Mouse (Mus musculus): ENCODE measurements at regions not wholly inside any gene's neighbourhood (a gene's known extent, or its start where the extent isn't known, plus 50 kb on each side); places are given as distances from the start of the nearest gene placed in this dataset.

DNA sequence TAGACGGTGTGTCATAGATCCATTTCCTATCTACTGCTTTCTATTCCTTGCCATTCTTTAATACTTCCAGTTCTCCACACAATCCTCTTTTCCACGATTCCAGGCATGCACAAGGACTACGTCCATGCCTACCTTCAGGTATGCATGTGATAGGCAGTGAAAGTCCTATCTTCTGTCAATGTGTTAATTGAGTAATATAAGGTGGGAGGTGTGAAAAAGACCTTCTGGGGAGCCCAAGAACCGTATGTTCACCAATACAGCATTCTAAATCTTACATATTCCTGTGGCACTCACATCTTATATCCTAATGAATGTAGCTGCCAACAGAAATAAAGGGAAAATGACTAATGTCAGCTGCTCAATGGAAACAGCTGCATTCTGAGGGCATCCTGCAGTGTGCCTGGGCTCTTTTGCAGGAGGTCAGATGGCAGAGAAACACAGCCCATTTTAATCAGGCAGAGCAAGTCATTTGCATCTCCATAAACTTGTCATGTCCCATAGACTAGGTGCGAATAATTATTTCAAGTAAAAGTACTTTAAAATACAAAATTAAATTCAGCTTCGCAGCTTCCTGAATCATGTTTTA, 224.1 kb upstream of the Cwc22 start:
- dilution Hi-C loops (cut with MboI; ENCODE audit: extremely low pct_ligation_motif_present, extremely low pct_unique_long_range_greater_than_20kb, low sequenced_read_pairs) = no loop called here
- H3K4me3 ChIP-seq (replicated peaks in 1 of 3; ENCODE audit: low read depth in 2 of 3, low read length in 2 of 3, poor library complexity in 1 of 3) = no peak overlapping the region
- TF ChIP-seq ZMIZ1 (IDR thresholded peaks at IDR 0.05; ENCODE audit: low read depth, low read length) (no peak), RAD21 (IDR thresholded peaks at IDR 0.05; ENCODE audit: low read depth, low read length) (no peak), RCOR1 (conservative IDR thresholded peaks at IDR 0.05; ENCODE audit: low read depth, low read length) (no peak), SIN3A (IDR thresholded peaks at IDR 0.05; ENCODE audit: low read length) (no peak), JUND (conservative IDR thresholded peaks at IDR 0.05; ENCODE audit: low read depth, low read length) (no peak), MAZ (IDR thresholded peaks at IDR 0.05; ENCODE audit: low read depth, low read length) (no peak), CTCF (conservative IDR thresholded peaks at IDR 0.05 in 1 of 2, IDR thresholded peaks at IDR 0.05 in 1 of 2; ENCODE audit: low read depth in 2 of 2, low read length in 2 of 2) (no peak), ELF1 (IDR thresholded peaks at IDR 0.05; ENCODE audit: low read depth, low read length) (no peak), CHD2 (IDR thresholded peaks at IDR 0.05; ENCODE audit: low read length) (no peak), ZKSCAN1 (IDR thresholded peaks at IDR 0.05; ENCODE audit: borderline replicate concordance, low read depth, low read length) (no peak), TCF12 (IDR thresholded peaks at IDR 0.05; ENCODE audit: low read depth, low read length) (no peak), IRF4 (IDR thresholded peaks at IDR 0.05; ENCODE audit: low read depth, low read length) (no peak), PAX5 (IDR thresholded peaks at IDR 0.05; ENCODE audit: low read length) (no peak)
- H3K4me2 ChIP-seq (ENCODE audit: insufficient read depth, low read depth, poor library complexity, severe bottlenecking) = no peak overlapping the region
- no peaks in the 10 kb centered on the region for H3K9me3 ChIP-seq (replicated peaks; ENCODE audit: low read length)
- in situ Hi-C loops (cut with MboI; ENCODE audit: low pct_ligation_motif_present, low pct_unique_long_range_greater_than_20kb, low sequenced_read_pairs) = no loop called here
- no peak for DNase-seq (ENCODE audit: extremely low read depth)
- H3K36me3 ChIP-seq (replicated peaks in 1 of 2; ENCODE audit: control insufficient read depth in 1 of 2, insufficient read depth in 1 of 2, low read length in 1 of 2) = no peaks in the 10 kb centered on the region
- no peaks in the 10 kb centered on the region for H3K79me2 ChIP-seq (replicated peaks; ENCODE audit: control insufficient read depth, extremely low read depth, insufficient read depth, poor library complexity, severe bottlenecking)
- H3K4me1 ChIP-seq (ENCODE audit: control insufficient read depth in 1 of 2, insufficient read depth in 2 of 2) = no peaks in the 10 kb centered on the region
- H3K9ac ChIP-seq (ENCODE audit: insufficient read depth, low read depth) = no peak overlapping the region
- H3K27me3 ChIP-seq (replicated peaks) = no peaks in the 10 kb centered on the region
- H3K27ac ChIP-seq (ENCODE audit: insufficient read depth, low read depth) = no peak overlapping the region

DNA sequence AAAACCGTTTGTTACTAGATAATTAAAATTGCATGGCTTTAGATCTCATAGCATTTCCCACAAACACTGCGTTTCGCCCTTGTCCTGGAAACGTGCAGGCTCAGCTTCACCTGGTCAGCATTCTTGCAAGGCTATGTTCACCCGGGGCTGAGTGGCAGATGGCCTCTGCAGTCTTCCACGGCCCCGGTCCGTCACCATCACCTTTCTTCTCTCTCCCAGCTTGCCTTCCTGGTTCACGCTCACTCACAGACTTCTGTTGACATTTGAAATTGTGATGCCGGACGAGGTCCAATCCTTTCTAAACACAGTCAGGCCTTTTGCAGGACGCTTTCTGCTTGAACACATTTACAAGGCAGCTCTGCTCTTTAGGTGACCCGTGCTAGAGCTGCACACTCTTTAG, 219.3 kb upstream of the Cwc22 start:
- Histone ChIP-seq H3K27me3 (replicated peaks) (no peaks in the 10 kb centered on the region), H3K4me1 (ENCODE audit: control insufficient read depth in 1 of 2, insufficient read depth in 2 of 2) (no peaks in the 10 kb centered on the region), H3K27ac (ENCODE audit: insufficient read depth, low read depth) (no peak overlapping the region), H3K4me3 (replicated peaks in 1 of 3; ENCODE audit: low read depth in 2 of 3, low read length in 2 of 3, poor library complexity in 1 of 3) (no peak overlapping the region), H3K9ac (ENCODE audit: insufficient read depth, low read depth) (no peak overlapping the region), H3K36me3 (replicated peaks in 1 of 2; ENCODE audit: control insufficient read depth in 1 of 2, insufficient read depth in 1 of 2, low read length in 1 of 2) (no peaks in the 10 kb centered on the region), H3K9me3 (replicated peaks; ENCODE audit: low read length) (no peaks in the 10 kb centered on the region), H3K4me2 (ENCODE audit: insufficient read depth, low read depth, poor library complexity, severe bottlenecking) (no peak overlapping the region), H3K79me2 (replicated peaks; ENCODE audit: control insufficient read depth, extremely low read depth, insufficient read depth, poor library complexity, severe bottlenecking) (no peaks in the 10 kb centered on the region)
- dilution Hi-C loops (cut with MboI; ENCODE audit: extremely low pct_ligation_motif_present, extremely low pct_unique_long_range_greater_than_20kb, low sequenced_read_pairs) (no loop called here), in situ Hi-C loops (cut with MboI; ENCODE audit: low pct_ligation_motif_present, low pct_unique_long_range_greater_than_20kb, low sequenced_read_pairs) (no loop called here)
- TF ChIP-seq BHLHE40 (IDR thresholded peaks at IDR 0.05; ENCODE audit: low read depth, low read length) (no peak), CHD1 (IDR thresholded peaks at IDR 0.05; ENCODE audit: low read depth, low read length) (no peak), ELF1 (IDR thresholded peaks at IDR 0.05; ENCODE audit: low read depth, low read length) (no peak), RCOR1 (conservative IDR thresholded peaks at IDR 0.05; ENCODE audit: low read depth, low read length) (no peak), TBP (conservative IDR thresholded peaks at IDR 0.05; ENCODE audit: low read depth, low read length) (no peak), TCF12 (IDR thresholded peaks at IDR 0.05; ENCODE audit: low read depth, low read length) (no peak), SMC3 (IDR thresholded peaks at IDR 0.05; ENCODE audit: low read depth, low read length) (no peak), MEF2A (IDR thresholded peaks at IDR 0.05; ENCODE audit: borderline replicate concordance, low read depth, low read length) (no peak), ZNF384 (IDR thresholded peaks at IDR 0.05; ENCODE audit: low read depth, low read length) (no peak), UBTF (IDR thresholded peaks at IDR 0.05; ENCODE audit: low read depth, low read length) (no peak), MAFK (IDR thresholded peaks at IDR 0.05; ENCODE audit: insufficient replicate concordance, low read length) (no peak), ETS1 (conservative IDR thresholded peaks at IDR 0.05; ENCODE audit: low read depth, low read length) (no peak), PAX5 (IDR thresholded peaks at IDR 0.05; ENCODE audit: low read length) (no peak), MAZ (IDR thresholded peaks at IDR 0.05; ENCODE audit: low read depth, low read length) (no peak)
- no peak for DNase-seq (ENCODE audit: extremely low read depth)
